Mouse (Mus musculus): ENCODE data around the gene Spef1. TPM values are rescaled to one million over a fixed set of nuclear protein-coding genes. Genes with fewer than 3 reads are reported as not detected.

Spef1 gene
- polyA plus RNA-seq, 1 experiment = 13.1 TPM

GRCm38 (mm10) chr2:131127161-131127730 lies 59.8 kb downstream of the Spef1 start, which contains the start of gene Hspa12b:
Gene Hspa12b, plus strand, starts transcription at chr2:131127280.
- Histone ChIP-seq H3K27me3 (ENCODE audit: control insufficient read depth, insufficient read depth, low read length) (no peaks in the 10 kb centered on the region), H3K27ac (ENCODE audit: control insufficient read depth, insufficient read depth, low read depth, low read length) (no peak within 1 kb of the TSS)
- TF ChIP-seq CTCF (IDR thresholded peaks at IDR 0.05; ENCODE audit: control insufficient read depth, insufficient read depth, insufficient replicate concordance, low read depth, low read length) (no peak), POLR2A (IDR thresholded peaks at IDR 0.05; ENCODE audit: control insufficient read depth, low read depth, low read length) (no peak)

GRCm38 (mm10) chr2:131125964-131126815 lies 60.9 kb downstream of the Spef1 start:
- H3K4me3 ChIP-seq (ENCODE audit: control insufficient read depth, low read depth, low read length) = no peak overlapping the region
- TF ChIP-seq CTCF (IDR thresholded peaks at IDR 0.05; ENCODE audit: control insufficient read depth, insufficient read depth, insufficient replicate concordance, low read depth, low read length) = no peak
- no peak for TF ChIP-seq POLR2A (IDR thresholded peaks at IDR 0.05; ENCODE audit: control insufficient read depth, low read depth, low read length)
- no peaks in the 10 kb centered on the region for H3K36me3 ChIP-seq (ENCODE audit: control insufficient read depth, insufficient read depth, low read length)
- no peak overlapping the region for H3K27ac ChIP-seq (ENCODE audit: control insufficient read depth, insufficient read depth, low read depth, low read length)
- H3K4me1 ChIP-seq (ENCODE audit: control insufficient read depth, insufficient read depth, low read length) = peaks cover 18% of the 10 kb centered on the region
- H3K27me3 ChIP-seq (ENCODE audit: control insufficient read depth, insufficient read depth, low read length) = no peaks in the 10 kb centered on the region

More at GRCm38 (mm10) chr2:131127161-131127730, 59.8 kb downstream of the Spef1 start, which contains the start of gene Hspa12b:
- H3K4me1 ChIP-seq (ENCODE audit: control insufficient read depth, insufficient read depth, low read length) = peaks cover 18% of the 10 kb centered on the region
- no peaks in the 10 kb centered on the region for H3K36me3 ChIP-seq (ENCODE audit: control insufficient read depth, insufficient read depth, low read length)
- H3K4me3 ChIP-seq (ENCODE audit: control insufficient read depth, low read depth, low read length) = peak within 1 kb of the TSS; percentile 14

GRCm38 (mm10) chr2:131125157-131125963 lies 61.7 kb downstream of the Spef1 start:
- H3K4me3 ChIP-seq (ENCODE audit: control insufficient read depth, low read depth, low read length) = no peak overlapping the region
- no peak overlapping the region for H3K27ac ChIP-seq (ENCODE audit: control insufficient read depth, insufficient read depth, low read depth, low read length)
- H3K27me3 ChIP-seq (ENCODE audit: control insufficient read depth, insufficient read depth, low read length) = no peaks in the 10 kb centered on the region
- no peaks in the 10 kb centered on the region for H3K36me3 ChIP-seq (ENCODE audit: control insufficient read depth, insufficient read depth, low read length)
- peaks cover 18% of the 10 kb centered on the region for H3K4me1 ChIP-seq (ENCODE audit: control insufficient read depth, insufficient read depth, low read length)
- TF ChIP-seq POLR2A (IDR thresholded peaks at IDR 0.05; ENCODE audit: control insufficient read depth, low read depth, low read length) = no peak
- TF ChIP-seq CTCF (IDR thresholded peaks at IDR 0.05; ENCODE audit: control insufficient read depth, insufficient read depth, insufficient replicate concordance, low read depth, low read length) = no peak

- Histone ChIP-seq H3K27ac (ENCODE audit: control insufficient read depth, insufficient read depth, low read depth, low read length) (no peak overlapping the region), H3K4me3 (ENCODE audit: control insufficient read depth, low read depth, low read length) (no peak overlapping the region), H3K4me1 (ENCODE audit: control insufficient read depth, insufficient read depth, low read length) (peaks cover 18% of the 10 kb centered on the region), H3K36me3 (ENCODE audit: control insufficient read depth, insufficient read depth, low read length) (no peaks in the 10 kb centered on the region), H3K27me3 (ENCODE audit: control insufficient read depth, insufficient read depth, low read length) (no peaks in the 10 kb centered on the region)
- TF ChIP-seq POLR2A (IDR thresholded peaks at IDR 0.05; ENCODE audit: control insufficient read depth, low read depth, low read length) (no peak), CTCF (IDR thresholded peaks at IDR 0.05; ENCODE audit: control insufficient read depth, insufficient read depth, insufficient replicate concordance, low read depth, low read length) (no peak)
Measured at GRCm38 (mm10) chr2:131124166-131124565, 62.9 kb downstream of the Spef1 start.

Other genes starting within 250 kb of the Spef1 start
- gene Gfra4, start 144.2 kb downstream of the Spef1 start, polyA plus RNA-seq (2012; rRNA removed) = 58.3 and 63.5 TPM in 2 replicates
- gene Adam33, start 123.5 kb downstream of the Spef1 start, polyA plus RNA-seq (2012; rRNA removed) = 2.8 and 3.1 TPM in 2 replicates
- 0.61 and 0.88 TPM in 2 replicates for gene Siglec1, start 100.5 kb downstream of the Spef1 start, polyA plus RNA-seq (2012; rRNA removed)
- 5.4 and 6.6 TPM in 2 replicates for gene Hspa12b, start 60.0 kb downstream of the Spef1 start, polyA plus RNA-seq (2012; rRNA removed)
- gene Gm11037, start 53.8 kb downstream of the Spef1 start, polyA plus RNA-seq (2012; rRNA removed) = not detected in 2 replicates
- 827 and 879 TPM in 2 replicates for gene 1700037H04Rik, start 27.2 kb downstream of the Spef1 start, polyA plus RNA-seq (2012; rRNA removed)
- gene Cenpb, start 7.2 kb downstream of the Spef1 start, polyA plus RNA-seq (2012; rRNA removed) = 7.6 and 7.9 TPM in 2 replicates
- gene Cdc25b, start 333 bp downstream of the Spef1 start, polyA plus RNA-seq (2012; rRNA removed) = 2.9 and 3.1 TPM in 2 replicates
- gene Ap5s1, start 19.8 kb upstream of the Spef1 start, polyA plus RNA-seq (2012; rRNA removed) = 12.7 TPM in 2 replicates
- gene Mavs, start 46.8 kb upstream of the Spef1 start, polyA plus RNA-seq (2012; rRNA removed) = 13.3 and 15.6 TPM in 2 replicates
- 19.7 and 20.8 TPM in 2 replicates for gene Pank2, start 75.2 kb upstream of the Spef1 start, polyA plus RNA-seq (2012; rRNA removed)
- 55.4 and 64.7 TPM in 2 replicates for gene Rnf24, start 165.6 kb upstream of the Spef1 start, polyA plus RNA-seq (2012; rRNA removed)

Data from testis, adult 2 months (tissue).